Mouse (Mus musculus): ENCODE data around the gene Exosc5. TPM values are rescaled to one million over a fixed set of nuclear protein-coding genes. Genes with fewer than 3 reads are reported as not detected.

Gene Exosc5
- total and polyA plus RNA-seq, 3 experiments, result 42.5 to 121 (median 44.0) TPM

DNA sequence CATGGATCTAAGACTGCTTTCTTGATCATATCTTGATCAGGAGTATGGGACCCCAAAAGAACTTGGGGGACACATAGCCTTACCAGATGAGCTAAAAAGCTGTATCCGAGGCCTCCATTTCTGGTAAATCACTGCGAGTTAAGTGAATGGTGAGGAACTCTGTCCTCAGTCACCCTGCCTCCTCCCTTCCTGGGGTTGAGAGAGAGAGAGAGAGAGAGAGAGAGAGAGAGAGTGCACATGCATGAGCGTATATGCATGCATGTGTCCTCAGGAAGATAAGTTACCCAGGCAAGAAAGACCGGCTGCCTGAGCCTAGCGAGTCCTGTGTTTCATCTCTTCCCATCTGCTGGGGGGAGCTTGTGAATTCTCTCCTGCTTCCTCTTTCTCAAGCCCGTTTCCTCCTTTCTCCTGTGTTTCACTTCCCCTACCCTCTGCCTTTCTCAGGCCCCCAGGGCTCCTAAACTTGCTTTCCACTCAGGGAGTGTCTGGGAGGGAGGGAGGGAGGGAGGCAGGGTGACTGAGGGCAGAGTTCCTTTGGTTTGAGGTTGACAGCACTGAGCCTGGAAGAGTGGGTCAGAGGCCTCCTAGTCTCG, 47.7 kb downstream of the Exosc5 start:
- no peak for DNase-seq

DNA sequence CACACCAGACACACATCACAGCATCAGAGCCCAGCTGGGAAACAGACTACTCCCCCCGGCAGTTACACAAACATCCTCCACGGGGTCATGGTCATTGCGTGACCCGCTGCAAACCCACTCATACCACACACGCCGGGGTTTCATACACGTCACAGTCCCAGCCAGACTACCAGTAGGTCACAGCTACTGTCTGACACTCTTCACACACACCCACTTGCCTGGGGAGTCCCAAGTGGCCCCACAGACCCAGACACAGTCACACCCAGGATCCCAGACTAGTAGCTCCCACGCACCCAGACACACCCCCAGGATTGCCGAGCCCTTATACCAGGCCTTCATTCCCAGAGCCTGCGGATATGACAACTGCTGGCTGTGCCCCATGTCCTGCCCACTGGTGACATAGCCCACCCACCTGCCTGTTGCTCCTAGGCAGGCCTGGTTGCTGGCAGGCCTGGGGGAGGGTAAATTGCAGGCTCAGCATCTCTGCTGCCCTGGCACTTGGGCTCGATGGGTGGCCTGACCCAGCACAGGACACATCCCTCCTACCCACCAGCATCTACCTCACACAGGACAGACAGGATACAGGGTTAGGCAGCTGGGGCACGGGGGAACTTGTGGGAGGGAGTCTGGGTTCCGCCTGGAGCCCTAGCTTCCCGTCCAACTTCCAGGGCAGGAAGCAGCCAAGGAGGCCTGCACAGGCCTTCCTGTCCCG, 48.8 kb downstream of the Exosc5 start:
- peak; percentile 72 for DNase-seq

DNA sequence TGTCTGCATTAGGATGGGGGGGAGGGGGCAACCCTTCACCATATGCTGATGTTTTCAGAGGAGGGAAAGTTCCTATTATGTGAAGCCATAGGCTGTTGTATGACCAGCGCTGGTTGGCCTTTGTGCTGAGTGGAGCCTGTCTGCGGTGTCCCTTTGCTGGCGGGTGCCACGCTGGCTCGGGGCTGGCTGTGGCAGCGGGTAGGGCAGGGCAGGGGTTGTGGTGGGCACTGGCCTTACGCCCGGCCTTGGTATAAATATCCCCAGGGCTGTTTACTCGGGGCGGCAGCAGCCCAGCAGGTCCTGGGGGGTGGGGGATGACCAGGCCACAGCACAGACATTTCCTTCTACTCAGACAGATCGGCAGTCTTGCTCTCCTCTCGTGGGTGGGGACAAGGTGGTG, 51.0 kb downstream of the Exosc5 start:
- peak; percentile 29 for DNase-seq

DNA sequence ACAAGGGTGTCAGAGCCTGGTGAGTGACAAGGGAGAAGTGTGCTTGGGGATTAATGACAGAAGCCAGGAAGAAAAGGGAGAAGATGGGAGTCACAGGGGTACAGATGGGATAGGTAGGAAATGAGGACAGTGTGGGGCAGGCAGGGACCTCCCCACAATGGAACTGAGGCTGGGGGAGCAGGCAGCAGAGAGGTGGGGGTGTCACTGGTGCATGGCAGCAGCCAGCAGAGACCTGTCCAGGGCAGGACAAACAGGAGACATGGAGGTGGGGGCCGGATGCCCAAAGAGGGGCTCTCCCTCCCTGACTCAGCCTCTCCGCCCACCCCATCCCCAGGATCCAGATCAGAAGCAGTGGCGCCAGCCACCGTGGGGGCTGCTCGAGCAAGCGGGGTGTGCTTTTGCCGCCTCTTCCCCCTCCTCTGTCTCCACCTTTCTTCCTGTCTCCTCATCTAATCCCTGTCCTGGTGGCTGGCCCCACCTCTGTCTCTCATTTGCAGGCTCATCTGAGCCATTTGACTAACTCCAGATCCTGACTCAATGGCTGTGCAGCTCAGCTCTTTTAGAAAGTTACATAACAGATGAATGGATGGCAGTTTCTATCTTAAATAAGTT, 51.7 kb downstream of the Exosc5 start:
- peak; percentile 41 for DNase-seq

DNA sequence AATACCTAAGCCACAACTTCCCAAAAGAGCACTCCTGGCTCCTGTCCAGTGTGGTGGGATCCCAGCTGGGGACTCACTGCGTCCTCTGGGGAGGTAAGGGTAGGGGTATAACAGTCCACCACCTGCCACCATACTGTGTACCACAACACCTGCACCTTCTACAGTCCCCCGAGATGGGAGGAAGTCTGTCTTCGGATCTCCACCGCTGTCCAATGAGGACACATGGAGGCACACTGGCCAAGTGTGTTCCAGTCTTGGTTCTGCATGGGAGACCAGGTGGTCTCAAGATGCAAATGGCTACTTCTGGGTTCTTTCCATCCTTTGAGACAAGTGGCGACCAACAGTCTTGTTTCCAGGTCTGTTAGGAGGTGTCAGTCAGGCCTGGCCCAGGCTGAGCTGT, 52.2 kb downstream of the Exosc5 start:
- no peak for DNase-seq

DNA sequence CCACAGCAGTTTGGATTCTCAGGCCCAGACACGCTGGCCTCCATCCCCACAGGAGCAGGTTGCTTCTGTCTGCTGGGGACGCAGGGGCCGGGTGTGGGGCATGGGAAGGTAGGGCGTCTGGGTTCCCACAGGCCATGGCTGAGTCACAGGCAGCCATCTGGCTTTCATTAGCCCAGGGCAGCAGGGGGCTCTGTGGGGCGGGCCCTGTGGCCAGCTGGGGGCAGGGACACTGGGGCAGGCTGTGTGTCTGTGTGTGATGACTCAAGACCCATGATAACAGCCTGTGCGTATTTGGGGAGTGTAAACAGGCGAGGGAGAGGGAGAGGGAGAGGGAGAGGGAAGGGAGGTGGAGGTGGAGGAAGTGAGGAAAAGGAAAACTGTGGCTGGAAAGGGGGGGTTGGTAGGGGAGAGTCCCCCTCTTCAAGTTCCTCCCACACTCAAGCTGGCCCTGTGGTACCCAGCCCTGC, 52.8 kb downstream of the Exosc5 start:
- DNase-seq, result peak; percentile 78

DNA sequence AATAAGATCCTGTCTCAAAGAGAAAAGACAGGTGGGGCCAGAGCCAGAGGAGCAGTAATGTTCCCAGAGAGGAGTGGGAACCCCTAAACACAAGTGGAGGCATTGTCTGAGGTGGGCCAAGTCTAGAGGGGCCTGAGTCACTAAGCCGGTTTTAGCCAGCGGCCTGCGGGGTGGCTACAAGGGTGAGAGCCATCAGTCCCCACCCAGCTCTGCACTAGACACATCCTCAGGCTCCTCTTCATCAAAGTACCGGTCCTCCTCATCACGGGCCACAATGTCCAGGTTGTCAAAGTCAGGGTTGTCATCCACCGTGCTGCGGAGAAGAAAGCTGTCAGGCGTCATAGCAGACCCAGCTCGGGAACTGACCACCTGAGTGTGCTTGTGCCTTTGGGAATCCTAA, 53.8 kb downstream of the Exosc5 start:
- DNase-seq, result no peak

DNA sequence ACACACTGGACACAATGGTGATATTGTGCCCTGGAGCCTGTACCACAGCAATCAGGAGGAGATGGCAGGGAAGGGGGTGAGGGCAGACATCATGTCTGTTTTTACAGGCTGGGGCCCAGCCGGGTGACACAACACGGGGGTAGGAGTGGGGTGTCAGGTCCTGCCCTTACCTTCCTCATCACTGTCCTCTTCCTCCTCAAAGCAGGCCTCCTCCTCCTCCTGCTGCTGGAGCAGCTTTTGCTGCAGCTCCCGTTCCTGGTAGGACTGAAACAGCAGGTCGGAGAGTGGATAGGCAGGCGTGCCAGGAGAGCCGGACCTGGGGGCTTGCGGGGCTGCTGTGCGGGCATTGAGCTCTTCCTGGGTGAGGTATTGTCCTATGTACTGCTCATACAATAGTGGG, 55.6 kb downstream of the Exosc5 start:
- DNase-seq, result no peak

DNA sequence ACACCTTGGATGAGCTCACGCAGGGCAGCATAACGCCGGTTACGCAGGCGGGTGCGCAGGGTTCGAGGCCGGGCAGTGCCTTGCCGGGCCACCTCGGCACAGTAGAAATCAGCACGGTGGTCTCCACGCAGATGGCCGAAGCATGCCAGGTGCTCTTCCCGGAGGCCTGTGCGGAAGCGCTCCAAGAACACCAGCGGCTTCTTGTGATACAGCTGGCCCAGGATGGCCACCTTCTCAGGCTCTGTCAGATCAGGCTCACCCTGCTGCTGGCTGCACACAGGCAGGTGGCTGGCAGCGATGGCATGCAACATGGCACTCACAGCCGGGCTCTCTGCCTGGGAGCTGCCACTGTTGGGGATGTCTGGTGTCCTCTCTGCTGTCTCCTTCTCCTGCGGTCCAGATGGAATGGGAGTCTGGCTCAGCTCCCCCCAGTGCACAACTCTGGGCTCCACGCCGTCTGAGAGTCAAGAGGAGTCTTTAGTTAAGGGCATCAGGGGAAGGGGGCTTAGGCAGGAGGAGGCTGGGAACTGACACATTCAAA, 56.8 kb downstream of the Exosc5 start:
- no peak for DNase-seq

DNA sequence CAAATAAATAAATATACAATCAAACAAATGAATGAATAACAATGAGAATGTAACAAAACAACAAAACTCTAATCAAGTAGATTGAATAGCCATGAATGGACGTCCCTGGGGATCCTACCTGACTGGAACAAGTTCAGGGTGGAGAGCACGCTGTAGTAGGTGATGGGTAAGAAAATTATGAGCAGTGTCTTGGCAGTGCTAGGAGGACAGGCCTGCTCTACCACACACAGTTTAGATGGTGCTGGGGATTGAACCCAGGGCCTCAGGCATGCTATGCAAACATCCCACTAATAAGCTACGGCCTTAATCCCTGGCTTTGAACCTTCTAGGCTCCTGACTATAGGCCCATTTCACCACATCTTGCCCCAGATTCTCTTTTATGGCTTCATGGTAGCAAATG, 58.5 kb downstream of the Exosc5 start:
- DNase-seq, result no peak

DNA sequence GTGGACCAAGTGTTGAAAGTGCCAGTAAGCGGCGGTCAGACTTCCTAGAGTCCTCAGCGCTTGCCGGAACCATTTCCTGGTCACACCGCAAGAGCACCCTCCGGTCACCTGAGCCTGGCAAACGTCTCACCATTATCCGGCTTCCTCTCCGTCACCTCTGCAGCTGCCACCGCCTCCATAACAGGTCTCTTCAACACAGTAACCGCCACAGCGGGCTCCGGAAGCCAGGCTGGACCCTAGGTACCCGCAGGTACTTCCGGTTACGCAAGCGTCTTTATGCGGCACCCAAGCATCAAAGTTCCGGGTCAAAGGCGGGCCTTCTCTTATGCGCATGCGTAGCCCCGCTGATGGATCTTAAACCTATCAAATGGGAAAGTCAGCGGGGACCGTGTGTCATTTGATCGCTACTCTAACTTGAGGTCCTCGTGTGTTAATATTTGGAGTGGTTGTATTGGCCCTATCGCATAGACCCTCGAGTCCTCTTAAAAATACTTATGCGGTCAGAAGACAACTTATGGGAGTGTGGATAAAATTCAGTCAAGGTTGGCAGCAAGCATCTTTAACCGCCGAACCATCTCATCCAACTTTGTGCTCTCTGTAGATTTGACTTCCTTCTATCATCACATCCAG, 59.9 kb downstream of the Exosc5 start, which contains the start of gene Ccdc97:
Ccdc97 (minus strand) TSS at position 301 of the 630 bp plus-strand sequence.
- DNase-seq, result peak; percentile 95

DNA sequence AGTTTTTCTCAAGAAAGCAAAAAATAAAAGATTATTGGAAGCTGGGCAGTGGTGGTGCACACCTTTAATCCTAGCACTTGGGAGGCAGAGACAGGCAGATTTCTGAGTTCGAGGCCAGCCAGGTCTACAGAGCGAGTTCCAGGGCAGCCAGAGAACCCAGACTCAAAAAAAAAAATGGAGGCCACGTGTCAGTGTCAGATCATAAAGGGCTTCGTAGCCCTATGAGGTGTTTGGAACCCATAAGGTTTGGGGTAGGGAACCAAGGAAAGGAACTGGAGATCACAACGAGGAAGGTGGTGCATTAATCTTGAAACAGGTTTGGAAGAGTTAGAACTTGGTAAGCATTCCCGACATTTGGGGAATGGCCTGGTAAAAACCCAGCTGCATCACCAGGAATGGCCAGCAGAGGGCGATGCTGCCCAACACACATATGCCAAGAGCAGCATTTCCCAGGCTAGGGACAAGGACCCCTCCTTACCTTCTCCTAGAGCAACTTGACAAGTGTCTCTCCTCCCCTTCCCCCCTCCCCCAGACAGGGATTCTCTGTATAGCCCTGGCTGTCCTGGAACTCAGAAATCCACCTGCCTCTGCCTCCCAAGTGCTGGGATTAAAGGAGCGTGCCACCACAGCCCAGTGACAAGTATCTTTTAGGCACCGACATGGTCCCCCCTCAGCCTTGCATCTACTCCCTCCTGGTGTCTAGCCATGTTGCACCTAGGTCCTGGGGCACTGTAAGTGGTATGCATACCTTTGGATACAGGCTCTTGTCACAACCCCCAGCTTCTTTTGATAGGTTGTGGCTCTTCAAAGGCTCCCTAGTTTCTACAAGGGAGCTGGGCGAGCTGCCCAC, 61.0 kb downstream of the Exosc5 start:
- peak; percentile 78 for DNase-seq

DNA sequence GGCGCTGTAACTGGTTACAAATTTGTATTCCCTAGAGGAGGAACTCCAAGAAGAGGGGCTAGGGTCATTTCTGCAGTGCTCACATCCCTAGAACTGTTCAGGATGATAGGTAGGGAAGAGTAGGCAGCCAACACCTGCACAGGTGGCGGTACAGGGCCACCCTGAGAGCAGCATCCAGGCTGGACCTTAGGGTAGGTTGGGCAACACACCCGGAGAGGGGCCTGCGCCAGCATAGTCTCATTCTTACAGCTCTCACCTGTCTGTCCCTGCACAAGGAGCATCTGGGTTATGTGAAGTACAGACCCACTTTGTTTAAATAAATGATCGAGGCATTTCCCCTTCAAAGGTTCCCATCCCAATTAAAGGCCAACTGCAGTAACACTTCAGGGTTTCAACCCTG, 61.8 kb downstream of the Exosc5 start:
- DNase-seq, result no peak

Other genes starting within 250 kb of the Exosc5 start
- not detected for gene Cxcl17, start 246.3 kb upstream of the Exosc5 start, total RNA-seq (2021)
- not detected in 2 replicates for gene Cxcl17, start 246.3 kb upstream of the Exosc5 start, polyA plus RNA-seq (2012; rRNA removed)
- gene Ceacam1, start 181.6 kb upstream of the Exosc5 start, total RNA-seq (2021), result 10 to 100 TPM in 1 of 2 experiments, 1 to 10 TPM in 1; 8.4 to 45.0 TPM
- gene Ceacam1, start 181.6 kb upstream of the Exosc5 start, polyA plus RNA-seq (2012; rRNA removed), result 5.9 and 9.5 TPM in 2 replicates
- 1 to 10 TPM; 1.1 to 5.0 TPM for gene Ceacam2, start 119.3 kb upstream of the Exosc5 start, total RNA-seq (2021)
- gene Ceacam2, start 119.3 kb upstream of the Exosc5 start, polyA plus RNA-seq (2012; rRNA removed), result not detected in 2 replicates
- gene Erich4, start 43.3 kb upstream of the Exosc5 start, total RNA-seq (2021), result not detected
- gene Erich4, start 43.3 kb upstream of the Exosc5 start, polyA plus RNA-seq (2012; rRNA removed), result not detected in 2 replicates
- gene Dmac2, start 39.8 kb upstream of the Exosc5 start, total RNA-seq (2021), result 10 to 100 TPM; 21.4 to 35.3 TPM
- 54.0 and 54.5 TPM in 2 replicates for gene Dmac2, start 39.8 kb upstream of the Exosc5 start, polyA plus RNA-seq (2012; rRNA removed)
- gene B3gnt8, start 32.5 kb upstream of the Exosc5 start, total RNA-seq (2021), result 1 to 10 TPM; 1.8 to 4.5 TPM
- gene B3gnt8, start 32.5 kb upstream of the Exosc5 start, polyA plus RNA-seq (2012; rRNA removed), result 11.8 and 13.0 TPM in 2 replicates
- gene Bckdha, start 183 bp upstream of the Exosc5 start, total RNA-seq (2021), result 100 to 1,000 TPM; 207 to 217 TPM
- 626 and 697 TPM in 2 replicates for gene Bckdha, start 183 bp upstream of the Exosc5 start, polyA plus RNA-seq (2012; rRNA removed)
- under 1 TPM in 1 of 2 experiments, not detected in 1; 0.37 TPM for gene Tmem91, start 16.0 kb downstream of the Exosc5 start, total RNA-seq (2021)
- gene Tmem91, start 16.0 kb downstream of the Exosc5 start, polyA plus RNA-seq (2012; rRNA removed), result 0.67 and 1.1 TPM in 2 replicates
- 10 to 100 TPM; 12.2 to 26.4 TPM for gene B9d2, start 21.6 kb downstream of the Exosc5 start, total RNA-seq (2021)
- 69.9 and 83.0 TPM in 2 replicates for gene B9d2, start 21.6 kb downstream of the Exosc5 start, polyA plus RNA-seq (2012; rRNA removed)
- gene Tgfb1, start 27.8 kb downstream of the Exosc5 start, total RNA-seq (2021), result 10 to 100 TPM; 30.2 to 36.6 TPM
- gene Tgfb1, start 27.8 kb downstream of the Exosc5 start, polyA plus RNA-seq (2012; rRNA removed), result 50.8 and 57.6 TPM in 2 replicates
- 10 to 100 TPM; 47.4 to 50.9 TPM for gene Ccdc97, start 59.9 kb downstream of the Exosc5 start, total RNA-seq (2021)
- gene Ccdc97, start 59.9 kb downstream of the Exosc5 start, polyA plus RNA-seq (2012; rRNA removed), result 90.9 and 95.2 TPM in 2 replicates
- 100 to 1,000 TPM; 104 to 109 TPM for gene Hnrnpul1, start 95.6 kb downstream of the Exosc5 start, total RNA-seq (2021)
- 33.0 and 38.7 TPM in 2 replicates for gene Hnrnpul1, start 95.6 kb downstream of the Exosc5 start, polyA plus RNA-seq (2012; rRNA removed)
- gene Axl, start 129.5 kb downstream of the Exosc5 start, total RNA-seq (2021), result 10 to 100 TPM; 42.1 to 73.8 TPM
- 40.3 TPM in 2 replicates for gene Axl, start 129.5 kb downstream of the Exosc5 start, polyA plus RNA-seq (2012; rRNA removed)
- gene Cyp2s1, start 157.7 kb downstream of the Exosc5 start, total RNA-seq (2021), result 1 to 10 TPM; 2.5 to 3.4 TPM
- 2.4 and 3.0 TPM in 2 replicates for gene Cyp2s1, start 157.7 kb downstream of the Exosc5 start, polyA plus RNA-seq (2012; rRNA removed)
- gene Cyp2b10, start 238.5 kb downstream of the Exosc5 start, total RNA-seq (2021), result 10 to 100 TPM; 16.1 to 54.8 TPM
- 0.18 and 0.37 TPM in 2 replicates for gene Cyp2b10, start 238.5 kb downstream of the Exosc5 start, polyA plus RNA-seq (2012; rRNA removed)